Mouse (Mus musculus) layer of hippocampus, postnatal 14 days (tissue): ENCODE data around the gene Mybph. TPM values are rescaled to one million over a fixed set of nuclear protein-coding genes. Genes with fewer than 3 reads are reported as not detected.
"Not testable (repeated sequence)": the region's sequence is repeated elsewhere in the genome, so short reads cannot be mapped to it uniquely, and the experiment has no call there.

Source experiments
- DNase-seq, 2 experiments: peaks; one replicate each; pipeline ENCODE4 v3.0.0; 2021 to 2022; ENCODE audit warnings: low spot score in 2 of 2, mixed read lengths in 1 of 2
- total RNA-seq, 2 experiments: library from RNA; stranded (reverse); gene quantifications; 2 replicates each; pipeline ENCODE4 v1.2.3; 2021

Gene Mybph
- total RNA-seq, 2 experiments from 2014 or later = 0.18 TPM; not detected in 1

- DNase-seq = no peak
Measured at GRCm38 (mm10) chr1:134232326-134232725, 39.1 kb downstream of the Mybph start.

- DNase-seq = peak; percentile 72 to 82
Measured at GRCm38 (mm10) chr1:134232778-134233531, 39.7 kb downstream of the Mybph start.

- no peak for DNase-seq
Measured at GRCm38 (mm10) chr1:134233681-134234454, 40.6 kb downstream of the Mybph start.

GRCm38 (mm10) chr1:134234455-134235390, 41.5 kb downstream of the Mybph start:
- peak; percentile 74 to 75 for DNase-seq

GRCm38 (mm10) chr1:134235391-134235921, 42.2 kb downstream of the Mybph start, which contains the start of gene Adora1:
Adora1 (minus strand) TSS chr1:134235431.
- no peak for DNase-seq

GRCm38 (mm10) chr1:134236142-134236541, 42.9 kb downstream of the Mybph start:
- DNase-seq = no peak

GRCm38 (mm10) chr1:134237438-134237837, 44.2 kb downstream of the Mybph start:
- no peak for DNase-seq

GRCm38 (mm10) chr1:134240701-134241100, 47.5 kb downstream of the Mybph start:
- no peak for DNase-seq

- no peak for DNase-seq
Measured at GRCm38 (mm10) chr1:134241298-134241697, 48.0 kb downstream of the Mybph start.

GRCm38 (mm10) chr1:134242286-134242685, 49.0 kb downstream of the Mybph start:
- no peak for DNase-seq

GRCm38 (mm10) chr1:134243505-134243904, 50.3 kb downstream of the Mybph start:
- DNase-seq = no peak

GRCm38 (mm10) chr1:134243948-134244914, 51.0 kb downstream of the Mybph start:
- DNase-seq = peak; percentile 90 to 91

GRCm38 (mm10) chr1:134245004-134245717, 51.9 kb downstream of the Mybph start:
- no peak for DNase-seq

- peak in 1 of 2 experiments; percentile 43 for DNase-seq
Measured at GRCm38 (mm10) chr1:134246590-134246989, 53.3 kb downstream of the Mybph start.

GRCm38 (mm10) chr1:134249681-134250080, 56.4 kb downstream of the Mybph start:
- not testable (repeated sequence) for DNase-seq
